Mouse (Mus musculus): ENCODE data around the gene Foxj2. TPM values are rescaled to one million over a fixed set of nuclear protein-coding genes. Genes with fewer than 3 reads are reported as not detected.

Gene Foxj2
- polyA plus RNA-seq (2016; fragmentation: Nextera tagmentation; extraction: Ambion mirVana) = 2.0 and 2.4 TPM in 2 replicates

GRCm38 (mm10) chr6:122819306-122820070 is at the start of gene Foxj2:
TSS of gene Foxj2 (plus strand) at chr6:122819914.
- peak within 1 kb of the TSS; percentile 78 for H3K27ac ChIP-seq
- H3K9me3 ChIP-seq (replicated peaks) = no peaks in the 10 kb centered on the region
- H3K4me2 ChIP-seq = peak within 1 kb of the TSS; percentile 99
- peak within 1 kb of the TSS; percentile 92 for H3K9ac ChIP-seq
- peaks cover 50% of the 10 kb centered on the region for H3K4me1 ChIP-seq
- 4% methylated on average over 46 of the region's 61 CpGs for WGBS (ENCODE audit: insufficient replicate concordance)
- peak within 1 kb of the TSS; percentile 82 for H3K4me3 ChIP-seq
- H3K36me3 ChIP-seq = no peaks in the 10 kb centered on the region
- ATAC-seq = peak; percentile 93
- peaks cover 16% of the 10 kb centered on the region; the same call in 1 of the 2 replicates for H3K27me3 ChIP-seq (replicated peaks)

DNA sequence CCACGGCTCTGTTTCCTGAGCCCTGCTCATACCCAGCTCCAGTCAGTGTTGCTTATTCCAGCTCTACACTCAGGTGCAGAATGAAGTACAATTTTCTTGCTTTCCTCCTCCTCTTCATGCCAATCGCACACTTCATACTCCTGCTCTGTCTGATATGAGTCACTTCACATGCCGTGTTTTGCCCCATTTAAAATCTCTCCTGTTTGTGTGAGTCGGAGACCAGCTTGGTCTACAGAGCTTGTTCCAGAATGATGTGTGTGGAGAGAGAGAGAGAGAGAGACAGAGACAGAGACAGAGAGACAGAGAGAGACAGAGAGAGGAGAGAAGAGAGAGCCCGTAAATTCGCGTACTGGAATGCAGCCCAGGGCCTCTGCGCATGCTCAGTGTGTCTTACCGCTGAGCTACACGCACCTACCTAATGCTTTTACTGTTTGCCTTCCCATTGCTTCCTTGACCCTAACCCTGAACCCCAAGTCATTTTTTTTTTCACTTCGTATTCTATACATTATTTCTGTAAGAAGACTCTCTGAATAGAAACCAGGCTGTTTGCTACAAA is 48.9 kb upstream of the Foxj2 start:
- no peak for ATAC-seq
- Histone ChIP-seq H3K4me1 (peaks cover 8% of the 10 kb centered on the region), H3K27me3 (replicated peaks) (no peaks in the 10 kb centered on the region), H3K27ac (no peak overlapping the region), H3K4me2 (no peak overlapping the region), H3K9me3 (replicated peaks) (no peaks in the 10 kb centered on the region), H3K36me3 (no peaks in the 10 kb centered on the region), H3K9ac (no peak overlapping the region), H3K4me3 (no peak overlapping the region)
- 79% methylated on average over 11 of the region's 11 CpGs for WGBS (ENCODE audit: insufficient replicate concordance)

- Histone ChIP-seq H3K4me3 (no peak overlapping the region), H3K4me2 (no peak overlapping the region), H3K9me3 (replicated peaks) (no peaks in the 10 kb centered on the region), H3K4me1 (no peaks in the 10 kb centered on the region), H3K9ac (no peak overlapping the region), H3K36me3 (no peaks in the 10 kb centered on the region), H3K27me3 (replicated peaks) (no peaks in the 10 kb centered on the region), H3K27ac (no peak overlapping the region)
- ATAC-seq = no peak
- 60% methylated on average over 6 of the region's 6 CpGs for WGBS (ENCODE audit: insufficient replicate concordance)
Observed at GRCm38 (mm10) chr6:122772701-122773100, 47.0 kb upstream of the Foxj2 start.

DNA sequence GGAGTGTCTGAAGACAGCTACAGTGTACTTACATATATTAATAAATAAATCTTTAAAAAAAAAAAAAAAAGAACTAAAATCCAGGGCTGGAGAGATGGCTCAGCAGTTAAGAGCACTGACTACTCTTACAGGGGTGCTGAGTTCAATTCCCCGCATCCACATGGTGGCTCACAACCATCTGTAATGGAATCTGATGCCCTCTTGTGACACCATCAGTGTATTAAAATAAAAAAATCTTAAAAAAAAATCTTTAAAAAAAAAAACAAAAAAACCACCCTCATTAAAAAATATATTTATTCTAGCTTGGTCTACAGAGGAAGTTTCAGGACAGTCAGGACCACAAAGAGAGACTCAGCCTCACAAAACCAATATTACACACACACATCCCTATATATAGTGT is 45.4 kb upstream of the Foxj2 start:
- Histone ChIP-seq H3K27ac (no peak overlapping the region), H3K4me2 (no peak overlapping the region), H3K9me3 (replicated peaks) (no peaks in the 10 kb centered on the region), H3K9ac (no peak overlapping the region), H3K4me1 (no peaks in the 10 kb centered on the region), H3K36me3 (no peaks in the 10 kb centered on the region), H3K4me3 (no peak overlapping the region), H3K27me3 (replicated peaks) (no peaks in the 10 kb centered on the region)
- no peak for ATAC-seq
- 91% methylated on average over 1 of the region's 1 CpGs for WGBS (ENCODE audit: insufficient replicate concordance)

DNA sequence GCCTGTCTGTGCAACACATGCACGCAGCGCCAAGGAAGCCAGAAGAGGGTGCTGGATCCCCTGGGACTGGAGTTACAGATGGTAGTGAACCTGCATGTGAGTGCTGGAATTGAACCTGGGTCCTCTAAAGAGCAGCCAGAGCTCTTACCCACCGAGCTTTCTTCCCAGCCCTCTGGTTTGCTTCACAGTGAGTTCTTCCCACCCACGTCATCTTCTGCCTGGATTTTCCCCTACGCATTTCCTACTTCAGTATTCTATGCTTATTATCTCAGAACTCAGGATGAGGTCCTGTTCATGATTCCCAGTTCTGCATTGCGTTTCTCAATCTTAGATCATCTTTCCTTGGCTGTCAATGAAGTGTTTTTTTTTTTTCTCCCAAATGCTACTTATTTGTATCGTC is 43.7 kb upstream of the Foxj2 start:
- 0 out of 2 replicates have a peak, but pooled peaks cover 4% of the 10 kb centered on the region for H3K4me1 ChIP-seq
- ATAC-seq = no peak

GRCm38 (mm10) chr6:122779916-122780315 is 39.8 kb upstream of the Foxj2 start:
- no peaks in the 10 kb centered on the region for H3K27me3 ChIP-seq (replicated peaks)
- no peak overlapping the region for H3K27ac ChIP-seq
- no peaks in the 10 kb centered on the region for H3K9me3 ChIP-seq (replicated peaks)
- H3K4me2 ChIP-seq = no peak overlapping the region
- H3K36me3 ChIP-seq = peaks cover 4% of the 10 kb centered on the region; the same call in 1 of the 2 replicates
- ATAC-seq = no peak
- 61% methylated on average over 1 of the region's 1 CpGs for WGBS (ENCODE audit: insufficient replicate concordance)
- H3K9ac ChIP-seq = no peak overlapping the region
- no peak overlapping the region for H3K4me3 ChIP-seq
- peaks cover 18% of the 10 kb centered on the region for H3K4me1 ChIP-seq

More for the DNA sequence above, 43.7 kb upstream of the Foxj2 start:
- Histone ChIP-seq H3K27ac (no peak overlapping the region), H3K4me2 (no peak overlapping the region), H3K4me3 (no peak overlapping the region), H3K9ac (no peak overlapping the region), H3K27me3 (replicated peaks) (no peaks in the 10 kb centered on the region), H3K9me3 (replicated peaks) (no peaks in the 10 kb centered on the region), H3K36me3 (no peaks in the 10 kb centered on the region)
- 73% methylated on average over 7 of the region's 7 CpGs for WGBS (ENCODE audit: insufficient replicate concordance)

- no peak for ATAC-seq
- no peaks in the 10 kb centered on the region for H3K9me3 ChIP-seq (replicated peaks)
- H3K27me3 ChIP-seq (replicated peaks) = no peaks in the 10 kb centered on the region
- no peak overlapping the region for H3K4me3 ChIP-seq
- H3K36me3 ChIP-seq = peaks cover 4% of the 10 kb centered on the region; the same call in 1 of the 2 replicates
- H3K4me1 ChIP-seq = peaks cover 18% of the 10 kb centered on the region
- no peak overlapping the region for H3K9ac ChIP-seq
- 58% methylated on average over 4 of the region's 4 CpGs for WGBS (ENCODE audit: insufficient replicate concordance)
- no peak overlapping the region for H3K4me2 ChIP-seq
- no peak overlapping the region for H3K27ac ChIP-seq
Observed at GRCm38 (mm10) chr6:122781167-122781566, 38.5 kb upstream of the Foxj2 start.

DNA sequence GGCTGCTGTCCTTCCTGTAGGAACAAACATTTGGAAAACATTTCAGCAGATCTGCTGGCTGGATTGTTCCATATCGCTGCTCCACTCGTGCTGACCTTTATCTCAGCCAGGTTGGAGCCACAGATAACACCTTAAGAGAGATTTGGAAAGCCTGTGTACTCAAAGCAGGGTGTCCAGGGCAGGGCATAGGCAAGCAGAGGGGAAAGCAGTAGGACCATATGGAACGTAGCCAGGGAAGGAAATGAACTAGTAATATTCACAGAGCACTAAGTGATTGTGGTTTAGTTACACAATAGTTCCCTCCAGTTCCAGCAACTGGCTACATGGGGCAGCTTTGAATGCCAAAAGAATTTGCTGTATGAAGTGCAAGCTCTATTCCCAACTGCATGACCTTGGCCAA is 37.5 kb upstream of the Foxj2 start:
- no peak overlapping the region for H3K4me3 ChIP-seq
- no peak overlapping the region for H3K27ac ChIP-seq
- H3K27me3 ChIP-seq (replicated peaks) = no peaks in the 10 kb centered on the region
- no peak overlapping the region for H3K9ac ChIP-seq
- no peak overlapping the region for H3K4me2 ChIP-seq
- H3K4me1 ChIP-seq = peaks cover 18% of the 10 kb centered on the region
- peaks cover 4% of the 10 kb centered on the region; the same call in 1 of the 2 replicates for H3K36me3 ChIP-seq
- H3K9me3 ChIP-seq (replicated peaks) = no peaks in the 10 kb centered on the region
- ATAC-seq = peak; percentile 59
- WGBS (ENCODE audit: insufficient replicate concordance) = 18% methylated on average over 3 of the region's 3 CpGs

GRCm38 (mm10) chr6:122784866-122785265 is 34.8 kb upstream of the Foxj2 start:
- Histone ChIP-seq H3K9me3 (replicated peaks) (no peaks in the 10 kb centered on the region), H3K27me3 (replicated peaks) (no peaks in the 10 kb centered on the region), H3K36me3 (peaks cover 4% of the 10 kb centered on the region; the same call in 1 of the 2 replicates), H3K4me3 (no peak overlapping the region), H3K9ac (no peak overlapping the region), H3K4me1 (peaks cover 18% of the 10 kb centered on the region), H3K4me2 (no peak overlapping the region), H3K27ac (no peak overlapping the region)
- ATAC-seq = no peak
- 92% methylated on average over 3 of the region's 3 CpGs for WGBS (ENCODE audit: insufficient replicate concordance)

- Histone ChIP-seq H3K27me3 (replicated peaks) (no peaks in the 10 kb centered on the region), H3K4me3 (no peak overlapping the region), H3K9ac (no peak overlapping the region), H3K4me2 (no peak overlapping the region), H3K36me3 (peaks cover 4% of the 10 kb centered on the region; the same call in 1 of the 2 replicates), H3K9me3 (replicated peaks) (no peaks in the 10 kb centered on the region), H3K27ac (no peak overlapping the region), H3K4me1 (peaks cover 12% of the 10 kb centered on the region)
- 41% methylated on average over 5 of the region's 5 CpGs for WGBS (ENCODE audit: insufficient replicate concordance)
- 0 out of 2 replicates have a peak, but pooled peaks have one; percentile 39 for ATAC-seq
Observed at GRCm38 (mm10) chr6:122786275-122786674, 33.4 kb upstream of the Foxj2 start.

DNA sequence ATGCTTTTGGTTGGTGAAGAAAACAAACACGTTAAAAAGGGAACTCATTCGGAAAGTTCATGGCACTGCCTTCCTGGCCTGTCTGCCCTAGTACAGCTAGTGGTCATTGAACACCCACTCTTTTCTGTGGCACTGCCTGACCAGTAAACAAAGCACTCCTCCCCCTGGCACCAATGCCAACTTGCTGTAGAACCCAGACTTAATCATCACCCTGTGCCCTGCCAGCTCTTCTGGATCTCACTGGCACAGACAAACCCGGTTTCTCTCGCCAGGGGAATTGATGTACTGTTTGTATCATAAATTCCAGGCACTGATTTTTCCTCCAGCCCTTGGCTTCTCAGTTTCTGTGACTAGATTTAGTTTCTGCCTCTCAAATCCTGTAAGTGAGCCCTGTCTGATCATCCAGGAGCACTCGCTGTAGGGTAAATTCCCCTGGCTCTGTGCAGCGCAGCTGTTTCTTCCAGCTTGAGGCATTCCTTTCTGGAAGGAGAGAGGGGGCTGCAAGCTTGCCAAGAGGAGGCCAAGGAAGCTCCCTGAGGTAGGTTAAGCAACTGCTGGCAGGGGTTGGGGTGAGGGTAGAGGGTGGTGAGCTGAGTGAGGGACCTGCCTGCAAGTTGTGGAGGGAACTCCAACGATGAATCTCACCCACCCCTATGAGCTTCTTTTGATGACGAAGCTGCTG is 24.3 kb upstream of the Foxj2 start:
- no peaks in the 10 kb centered on the region for H3K27me3 ChIP-seq (replicated peaks)
- 70% methylated on average over 8 of the region's 8 CpGs for WGBS (ENCODE audit: insufficient replicate concordance)
- H3K4me1 ChIP-seq = peaks cover 5% of the 10 kb centered on the region; the same call in 1 of the 2 replicates
- peaks cover 39% of the 10 kb centered on the region for H3K36me3 ChIP-seq
- H3K9ac ChIP-seq = no peak overlapping the region
- H3K4me2 ChIP-seq = no peak overlapping the region
- H3K9me3 ChIP-seq (replicated peaks) = no peaks in the 10 kb centered on the region
- H3K27ac ChIP-seq = no peak overlapping the region
- ATAC-seq = no peak
- H3K4me3 ChIP-seq = no peak overlapping the region

All from liver, embryonic 12.5 days (tissue).